Mouse (Mus musculus): ENCODE results near the gene Vps25. TPM values are rescaled to one million over a fixed set of nuclear protein-coding genes. Genes with fewer than 3 reads are reported as not detected.
A peak's percentile ranks its signal among the peaks of the same experiment; 100 is the strongest.

Gene Vps25
- polyA plus RNA-seq, 1 experiment, result 58.8 TPM

- H3K4me3 ChIP-seq (ENCODE audit: insufficient read depth, low read length), result no peak overlapping the region
- H3K4me1 ChIP-seq (ENCODE audit: control insufficient read depth, insufficient read depth, low read length), result peaks cover 6% of the 10 kb centered on the region
- no peak for TF ChIP-seq POLR2A (IDR thresholded peaks at IDR 0.05; ENCODE audit: extremely low read depth, insufficient read depth, low read length)
- no peak for TF ChIP-seq CTCF (IDR thresholded peaks at IDR 0.05; ENCODE audit: extremely low read depth, insufficient read depth, low read length)
- no peak overlapping the region for H3K27ac ChIP-seq (ENCODE audit: insufficient read depth, low read length)
Observed at GRCm38 (mm10) chr11:101255826-101256775, 2.6 kb downstream of the Vps25 start.

- Histone ChIP-seq H3K4me3 (ENCODE audit: insufficient read depth, low read length) (no peak overlapping the region), H3K4me1 (ENCODE audit: control insufficient read depth, insufficient read depth, low read length) (peaks cover 3% of the 10 kb centered on the region), H3K27ac (ENCODE audit: insufficient read depth, low read length) (no peak overlapping the region)
- TF ChIP-seq CTCF (IDR thresholded peaks at IDR 0.05; ENCODE audit: extremely low read depth, insufficient read depth, low read length) (no peak), POLR2A (IDR thresholded peaks at IDR 0.05; ENCODE audit: extremely low read depth, insufficient read depth, low read length) (no peak)
Observed at GRCm38 (mm10) chr11:101259261-101259712, 5.8 kb downstream of the Vps25 start.

GRCm38 (mm10) chr11:101259948-101260825 is 6.7 kb downstream of the Vps25 start, which contains the start of gene Wnk4:
Gene Wnk4 (plus strand): TSS chr11:101260567.
- Histone ChIP-seq H3K4me1 (ENCODE audit: control insufficient read depth, insufficient read depth, low read length) (peaks cover 3% of the 10 kb centered on the region), H3K4me3 (ENCODE audit: insufficient read depth, low read length) (peak within 1 kb of the TSS; percentile 25; the same call in 1 of the 2 replicates), H3K27ac (ENCODE audit: insufficient read depth, low read length) (no peak within 1 kb of the TSS)
- TF ChIP-seq POLR2A (IDR thresholded peaks at IDR 0.05; ENCODE audit: extremely low read depth, insufficient read depth, low read length), result no peak
- TF ChIP-seq CTCF (IDR thresholded peaks at IDR 0.05; ENCODE audit: extremely low read depth, insufficient read depth, low read length), result no peak

- Histone ChIP-seq H3K27ac (ENCODE audit: insufficient read depth, low read length) (no peak overlapping the region), H3K4me1 (ENCODE audit: control insufficient read depth, insufficient read depth, low read length) (peaks cover 3% of the 10 kb centered on the region), H3K4me3 (ENCODE audit: insufficient read depth, low read length) (peak overlapping the region; percentile 25; the same call in 1 of the 2 replicates)
- no peak for TF ChIP-seq POLR2A (IDR thresholded peaks at IDR 0.05; ENCODE audit: extremely low read depth, insufficient read depth, low read length)
- no peak for TF ChIP-seq CTCF (IDR thresholded peaks at IDR 0.05; ENCODE audit: extremely low read depth, insufficient read depth, low read length)
Observed at GRCm38 (mm10) chr11:101260826-101261380, 7.4 kb downstream of the Vps25 start.

- peaks cover 3% of the 10 kb centered on the region for H3K4me1 ChIP-seq (ENCODE audit: control insufficient read depth, insufficient read depth, low read length)
- H3K27ac ChIP-seq (ENCODE audit: insufficient read depth, low read length), result no peak overlapping the region
- H3K4me3 ChIP-seq (ENCODE audit: insufficient read depth, low read length), result no peak overlapping the region
- no peak for TF ChIP-seq POLR2A (IDR thresholded peaks at IDR 0.05; ENCODE audit: extremely low read depth, insufficient read depth, low read length)
- TF ChIP-seq CTCF (IDR thresholded peaks at IDR 0.05; ENCODE audit: extremely low read depth, insufficient read depth, low read length), result no peak
Observed at GRCm38 (mm10) chr11:101262272-101262967, 8.9 kb downstream of the Vps25 start.

- Histone ChIP-seq H3K4me1 (ENCODE audit: control insufficient read depth, insufficient read depth, low read length) (peaks cover 3% of the 10 kb centered on the region), H3K4me3 (ENCODE audit: insufficient read depth, low read length) (no peak overlapping the region), H3K27ac (ENCODE audit: insufficient read depth, low read length) (no peak overlapping the region)
- TF ChIP-seq POLR2A (IDR thresholded peaks at IDR 0.05; ENCODE audit: extremely low read depth, insufficient read depth, low read length), result no peak
- TF ChIP-seq CTCF (IDR thresholded peaks at IDR 0.05; ENCODE audit: extremely low read depth, insufficient read depth, low read length), result no peak
Observed at GRCm38 (mm10) chr11:101263138-101263988, 9.9 kb downstream of the Vps25 start.

- no peak for TF ChIP-seq POLR2A (IDR thresholded peaks at IDR 0.05; ENCODE audit: extremely low read depth, insufficient read depth, low read length)
- no peak for TF ChIP-seq CTCF (IDR thresholded peaks at IDR 0.05; ENCODE audit: extremely low read depth, insufficient read depth, low read length)
- peaks cover 3% of the 10 kb centered on the region for H3K4me1 ChIP-seq (ENCODE audit: control insufficient read depth, insufficient read depth, low read length)
- H3K27ac ChIP-seq (ENCODE audit: insufficient read depth, low read length), result no peak overlapping the region
- no peak overlapping the region for H3K4me3 ChIP-seq (ENCODE audit: insufficient read depth, low read length)
Observed at GRCm38 (mm10) chr11:101263989-101264280, 10.4 kb downstream of the Vps25 start.

- TF ChIP-seq CTCF (IDR thresholded peaks at IDR 0.05; ENCODE audit: extremely low read depth, insufficient read depth, low read length), result no peak
- H3K27ac ChIP-seq (ENCODE audit: insufficient read depth, low read length), result no peak overlapping the region
Observed at GRCm38 (mm10) chr11:101264954-101265471, 11.5 kb downstream of the Vps25 start.

More at GRCm38 (mm10) chr11:101264954-101265471, 11.5 kb downstream of the Vps25 start:
- Histone ChIP-seq H3K4me1 (ENCODE audit: control insufficient read depth, insufficient read depth, low read length) (peaks cover under 1% of the 10 kb centered on the region), H3K4me3 (ENCODE audit: insufficient read depth, low read length) (no peak overlapping the region)
